Mouse (Mus musculus): ENCODE measurements around the gene Olfr1288. TPM values are rescaled to one million over a fixed set of nuclear protein-coding genes. Genes with fewer than 3 reads are reported as not detected.

The Olfr1288 gene
- total RNA-seq (2022), result not detected

DNA sequence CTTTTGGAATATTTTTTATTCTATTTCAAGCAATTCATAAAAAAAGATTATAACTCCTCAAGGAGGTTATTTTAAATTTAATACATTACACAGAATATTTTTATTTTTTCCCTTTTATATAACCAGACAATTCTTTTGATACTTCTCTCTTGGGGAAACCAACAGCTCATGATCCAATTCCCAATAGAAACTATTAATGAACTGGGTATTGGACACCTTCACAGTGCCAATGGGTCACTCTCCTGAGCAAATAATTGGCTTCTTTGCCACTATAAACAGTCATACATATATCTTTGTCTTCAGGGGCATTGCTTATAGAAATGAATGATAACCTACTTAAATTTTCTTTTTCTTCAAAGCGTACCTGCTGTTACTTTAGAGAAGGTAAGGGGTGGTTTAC, at the start of gene Olfr1288:
Gene Olfr1288, plus strand, starts transcription at position 301 of the 400 bp plus-strand sequence.
- no peak for DNase-seq (ENCODE audit: low spot score in 2 of 2)

GRCm38 (mm10) chr2:111448842-111449241, 25.1 kb upstream of the Olfr1288 start, which contains the start of gene Olfr1287:
Gene Olfr1287 (plus strand): TSS chr2:111449142.
- DNase-seq (ENCODE audit: low spot score in 2 of 2), result no peak

DNA sequence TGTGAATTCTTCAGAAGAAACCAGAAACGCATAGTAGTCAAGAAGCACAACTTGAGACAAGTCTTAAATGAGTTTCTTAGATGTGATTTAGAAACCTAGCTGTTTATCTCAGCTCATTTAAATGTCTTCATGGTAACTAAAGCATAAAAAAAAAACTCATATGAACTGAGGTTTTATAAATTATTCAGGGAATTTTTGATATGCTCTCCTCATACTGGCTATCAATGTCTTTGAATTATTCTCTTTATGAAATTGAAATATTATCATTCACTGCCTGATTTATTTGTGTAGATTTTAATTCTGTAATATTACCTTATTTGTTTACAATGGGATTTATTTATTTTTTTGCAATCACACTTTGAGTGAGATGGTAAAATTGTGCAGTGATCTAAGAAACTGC, 6.6 kb downstream of the Olfr1288 start, which contains the start of gene Olfr1289:
Gene Olfr1289, plus strand, starts transcription at position 301 of the 400 bp plus-strand sequence.
- no peak for DNase-seq (ENCODE audit: low spot score in 2 of 2)

DNA sequence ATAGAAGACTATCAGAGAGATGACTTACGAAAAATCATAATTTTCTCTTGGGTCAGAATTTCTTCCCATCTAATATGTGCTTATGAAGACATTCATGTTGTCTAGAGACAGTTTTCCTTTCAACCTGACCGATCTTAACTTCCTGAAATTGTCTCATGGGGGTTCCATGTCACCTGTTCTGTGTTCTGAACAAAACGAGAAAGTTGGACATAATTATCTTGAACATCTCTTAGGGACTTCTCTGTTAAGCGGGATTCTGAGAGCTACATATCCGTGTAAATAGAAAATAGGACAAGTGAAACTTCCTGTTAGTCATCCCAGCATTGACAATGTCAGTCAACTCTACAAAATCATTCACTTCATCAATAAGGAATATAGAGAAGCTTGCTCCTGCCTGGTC, 19.8 kb downstream of the Olfr1288 start, which contains the start of gene Olfr1290:
Gene Olfr1290, minus strand, starts transcription at position 101 of the 400 bp plus-strand sequence.
- no peak for DNase-seq (ENCODE audit: low spot score in 2 of 2)

- DNase-seq (ENCODE audit: low spot score in 2 of 2), result no peak
These were observed 23.0 kb downstream of the Olfr1288 start, which contains the start of gene Olfr1291-ps1 for GRCm38 (mm10) chr2:111496880-111497279. Gene Olfr1291-ps1 (plus strand): TSS chr2:111497180.

DNA sequence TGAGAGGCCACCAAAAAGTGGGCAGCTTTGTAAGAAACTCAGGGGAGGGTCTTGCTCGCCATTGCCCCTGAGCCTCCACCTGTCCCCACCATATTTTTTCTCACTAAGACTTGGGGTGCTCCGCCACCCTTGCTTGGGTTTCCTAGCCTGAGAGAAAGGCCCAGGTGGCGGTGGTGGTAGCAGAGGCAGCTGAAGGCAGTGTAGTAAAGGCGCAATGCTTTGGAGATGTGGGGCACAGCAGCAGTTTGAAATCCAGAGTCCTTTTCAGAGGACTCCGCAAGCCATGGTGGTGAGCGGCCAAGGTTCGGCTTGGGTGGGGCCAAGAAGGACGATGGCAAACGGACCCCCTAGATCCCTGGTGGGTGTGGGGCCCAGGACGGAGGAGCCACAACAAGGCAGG, 43.5 kb downstream of the Olfr1288 start:
- no peak for DNase-seq (ENCODE audit: low spot score in 2 of 2)

- no peak for DNase-seq (ENCODE audit: low spot score in 2 of 2)
These were observed 51.0 kb downstream of the Olfr1288 start, which contains the start of gene Olfr1293-ps for GRCm38 (mm10) chr2:111524903-111525302. Gene Olfr1293-ps (plus strand): TSS chr2:111525203.

Other genes with a start within 250 kb of the Olfr1288 start
- gene 4930430A15Rik, start 244.5 kb upstream of the Olfr1288 start, total RNA-seq (2022), result not detected
- not detected for gene Olfr1275, start 238.8 kb upstream of the Olfr1288 start, total RNA-seq (2022)
- not detected for gene Olfr1276, start 219.6 kb upstream of the Olfr1288 start, total RNA-seq (2022)
- not detected for gene Olfr1277, start 200.0 kb upstream of the Olfr1288 start, total RNA-seq (2022)
- gene Olfr1278, start 184.0 kb upstream of the Olfr1288 start, total RNA-seq (2022), result not detected
- gene Olfr1279, start 173.5 kb upstream of the Olfr1288 start, total RNA-seq (2022), result not detected
- not detected for gene Olfr1280, start 160.1 kb upstream of the Olfr1288 start, total RNA-seq (2022)
- not detected for gene Olfr1281, start 147.6 kb upstream of the Olfr1288 start, total RNA-seq (2022)
- not detected for gene Olfr1282, start 138.0 kb upstream of the Olfr1288 start, total RNA-seq (2022)
- gene Olfr1283, start 107.3 kb upstream of the Olfr1288 start, total RNA-seq (2022), result not detected
- not detected for gene Olfr1284, start 98.6 kb upstream of the Olfr1288 start, total RNA-seq (2022)
- gene Olfr1286, start 51.0 kb upstream of the Olfr1288 start, total RNA-seq (2022), result not detected
- gene Olfr1287, start 25.0 kb upstream of the Olfr1288 start, total RNA-seq (2022), result not detected
- gene Olfr1289, start 6.7 kb downstream of the Olfr1288 start, total RNA-seq (2022), result not detected
- gene Olfr1290, start 19.7 kb downstream of the Olfr1288 start, total RNA-seq (2022), result not detected
- gene Olfr1291-ps1, start 23.1 kb downstream of the Olfr1288 start, total RNA-seq (2022), result not detected
- gene Olfr1293-ps, start 51.1 kb downstream of the Olfr1288 start, total RNA-seq (2022), result not detected
- gene Olfr1294, start 66.2 kb downstream of the Olfr1288 start, total RNA-seq (2022), result not detected
- not detected for gene Olfr1295, start 95.6 kb downstream of the Olfr1288 start, total RNA-seq (2022)
- gene Olfr1297, start 152.4 kb downstream of the Olfr1288 start, total RNA-seq (2022), result not detected
- gene Olfr1298, start 175.1 kb downstream of the Olfr1288 start, total RNA-seq (2022), result not detected
- gene Olfr1299, start 187.3 kb downstream of the Olfr1288 start, total RNA-seq (2022), result not detected